Mouse (Mus musculus) ES-Bruce4 (cell line): ENCODE data around the gene Snx32.

Experiments
- EP300 ChIP-seq: IDR thresholded peaks from 2 replicates; pipeline ENCODE4 v1.6.1; 2011; ENCODE audit warnings: low read depth, low read length; ENCODE audit not compliant: insufficient read depth
- POLR2A ChIP-seq: IDR thresholded peaks from one replicate; pipeline ENCODE4 v1.8.1; 2011; ENCODE audit warnings: low read length; ENCODE audit not compliant: insufficient read depth

DNA sequence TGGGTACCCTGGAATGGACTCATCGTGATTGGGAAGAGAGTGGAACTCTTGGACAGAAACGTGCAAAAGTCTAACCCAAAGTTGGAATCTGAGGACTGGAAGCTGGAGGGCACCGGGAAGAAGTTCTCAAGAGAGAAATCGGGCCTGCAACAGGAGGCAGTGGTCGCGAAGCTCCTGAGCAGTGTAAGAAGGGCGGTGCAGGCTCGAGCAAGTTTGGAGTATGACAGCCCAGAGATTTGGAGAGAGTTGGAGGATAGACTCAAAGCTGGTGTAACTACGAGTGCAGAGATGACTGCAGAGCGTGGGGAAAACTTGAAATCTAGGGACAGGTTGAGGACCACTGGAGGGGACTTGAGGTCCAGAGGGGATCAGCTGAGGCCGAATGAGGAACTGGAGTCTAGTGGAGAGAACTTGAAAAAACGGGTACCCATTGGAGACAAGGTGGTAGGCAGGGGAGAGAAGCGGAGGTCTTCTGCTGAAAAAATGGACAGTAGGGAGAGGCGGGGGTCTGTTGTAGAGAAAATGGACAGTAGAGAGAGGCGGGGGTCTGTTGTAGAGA lies 815 bp upstream of the Snx32 start:
- no peak for TF ChIP-seq EP300
- TF ChIP-seq POLR2A, result no peak
